Mouse (Mus musculus): ENCODE measurements around the gene Olfr763. TPM values are rescaled to one million over a fixed set of nuclear protein-coding genes. Genes with fewer than 3 reads are reported as not detected.
"Not testable (repeated sequence)": the region's sequence is repeated elsewhere in the genome, so short reads cannot be mapped to it uniquely, and the experiment has no call there.

The Olfr763 gene
- polyA plus RNA-seq, 1 experiment from 2014 or later: not detected

- DNase-seq (ENCODE audit: low spot score): no peak
Measured at GRCm38 (mm10) chr10:129039796-129040195, 29.2 kb downstream of the Olfr763 start, which contains the start of gene Olfr764-ps1. Gene Olfr764-ps1 (minus strand): TSS chr10:129039896.

- DNase-seq (ENCODE audit: low spot score): not testable (repeated sequence)
Measured at GRCm38 (mm10) chr10:129049898-129050297, 39.3 kb downstream of the Olfr763 start, which contains the start of gene Olfr765. Gene Olfr765 (minus strand): TSS chr10:129049998.

Other genes starting within 250 kb of the Olfr763 start
- 0.48 and 0.67 TPM in 2 replicates for gene Mmp19, start 219.9 kb upstream of the Olfr763 start, polyA plus RNA-seq (2015; fragmentation: Nextera tagmentation; extraction: Ambion mirVana)
- 32.5 and 32.8 TPM in 2 replicates for gene Dnajc14, start 206.7 kb upstream of the Olfr763 start, polyA plus RNA-seq (2015; fragmentation: Nextera tagmentation; extraction: Ambion mirVana)
- gene Tmem198b, start 206.4 kb upstream of the Olfr763 start, polyA plus RNA-seq (2015; fragmentation: Nextera tagmentation; extraction: Ambion mirVana): 6.0 and 6.6 TPM in 2 replicates
- gene Sarnp, start 193.5 kb upstream of the Olfr763 start, polyA plus RNA-seq (2015; fragmentation: Nextera tagmentation; extraction: Ambion mirVana): 186 and 199 TPM in 2 replicates
- 102 and 113 TPM in 2 replicates for gene Ormdl2, start 189.1 kb upstream of the Olfr763 start, polyA plus RNA-seq (2015; fragmentation: Nextera tagmentation; extraction: Ambion mirVana)
- gene Gdf11, start 119.1 kb upstream of the Olfr763 start, polyA plus RNA-seq (2015; fragmentation: Nextera tagmentation; extraction: Ambion mirVana): 2.3 and 3.0 TPM in 2 replicates
- gene Cd63, start 109.8 kb upstream of the Olfr763 start, polyA plus RNA-seq (2015; fragmentation: Nextera tagmentation; extraction: Ambion mirVana): 172 and 183 TPM in 2 replicates
- gene Rdh5, start 87.9 kb upstream of the Olfr763 start, polyA plus RNA-seq (2015; fragmentation: Nextera tagmentation; extraction: Ambion mirVana): 6.3 and 7.1 TPM in 2 replicates
- gene Bloc1s1, start 86.8 kb upstream of the Olfr763 start, polyA plus RNA-seq (2015; fragmentation: Nextera tagmentation; extraction: Ambion mirVana): 251 and 253 TPM in 2 replicates
- 2.4 and 2.5 TPM in 2 replicates for gene Itga7, start 77.0 kb upstream of the Olfr763 start, polyA plus RNA-seq (2015; fragmentation: Nextera tagmentation; extraction: Ambion mirVana)
- 3.4 and 5.5 TPM in 2 replicates for gene Mettl7b, start 49.8 kb upstream of the Olfr763 start, polyA plus RNA-seq (2015; fragmentation: Nextera tagmentation; extraction: Ambion mirVana)
- gene Olfr9, start 21.4 kb upstream of the Olfr763 start, polyA plus RNA-seq (2015; fragmentation: Nextera tagmentation; extraction: Ambion mirVana): not detected in 2 replicates
- not detected in 2 replicates for gene Olfr764-ps1, start 29.1 kb downstream of the Olfr763 start, polyA plus RNA-seq (2015; fragmentation: Nextera tagmentation; extraction: Ambion mirVana)
- not detected in 2 replicates for gene Olfr765, start 39.2 kb downstream of the Olfr763 start, polyA plus RNA-seq (2015; fragmentation: Nextera tagmentation; extraction: Ambion mirVana)
- gene Olfr766-ps1, start 58.2 kb downstream of the Olfr763 start, polyA plus RNA-seq (2015; fragmentation: Nextera tagmentation; extraction: Ambion mirVana): not detected in 2 replicates
- not detected in 2 replicates for gene Olfr767, start 72.1 kb downstream of the Olfr763 start, polyA plus RNA-seq (2015; fragmentation: Nextera tagmentation; extraction: Ambion mirVana)
- gene Olfr768, start 88.6 kb downstream of the Olfr763 start, polyA plus RNA-seq (2015; fragmentation: Nextera tagmentation; extraction: Ambion mirVana): not detected in 2 replicates
- gene Olfr769, start 107.1 kb downstream of the Olfr763 start, polyA plus RNA-seq (2015; fragmentation: Nextera tagmentation; extraction: Ambion mirVana): not detected in 2 replicates
- not detected in 2 replicates for gene Olfr770, start 128.2 kb downstream of the Olfr763 start, polyA plus RNA-seq (2015; fragmentation: Nextera tagmentation; extraction: Ambion mirVana)
- not detected in 2 replicates for gene Olfr771, start 154.0 kb downstream of the Olfr763 start, polyA plus RNA-seq (2015; fragmentation: Nextera tagmentation; extraction: Ambion mirVana)
- gene Olfr772, start 167.1 kb downstream of the Olfr763 start, polyA plus RNA-seq (2015; fragmentation: Nextera tagmentation; extraction: Ambion mirVana): not detected in 2 replicates
- gene Olfr773, start 176.6 kb downstream of the Olfr763 start, polyA plus RNA-seq (2015; fragmentation: Nextera tagmentation; extraction: Ambion mirVana): not detected in 2 replicates
- gene Olfr774, start 225.4 kb downstream of the Olfr763 start, polyA plus RNA-seq (2015; fragmentation: Nextera tagmentation; extraction: Ambion mirVana): not detected in 2 replicates
- gene Olfr775, start 237.6 kb downstream of the Olfr763 start, polyA plus RNA-seq (2015; fragmentation: Nextera tagmentation; extraction: Ambion mirVana): not detected in 2 replicates
- gene Olfr776, start 248.3 kb downstream of the Olfr763 start, polyA plus RNA-seq (2015; fragmentation: Nextera tagmentation; extraction: Ambion mirVana): not detected in 2 replicates